Mouse (Mus musculus) hindbrain, embryonic 16.5 days (tissue): ENCODE measurements around the gene Gmnc. TPM values are rescaled to one million over a fixed set of nuclear protein-coding genes. Genes with fewer than 3 reads are reported as not detected.

Experiments
- ATAC-seq: fragments of 200-750 bp; cut with Nextera tagmentation; 2 replicates; pipeline ENCODE4 v1.8.0; 2017; ENCODE audit warnings: moderate TSS enrichment, moderate library complexity
- H3K27ac ChIP-seq: fragments of 300-500 bp; sonication (generic); 2 replicates; pipeline ENCODE4 v1.5.1; 2014; ENCODE audit warnings: low read depth, mild to moderate bottlenecking, control low read depth, low read length, moderate library complexity
- H3K27me3 ChIP-seq: fragments of 300-500 bp; sonication (generic); replicated peaks from 2 replicates; pipeline ENCODE4 v1.6.1; 2014; ENCODE audit warnings: low read length; ENCODE audit not compliant: control insufficient read depth, insufficient read depth
- H3K36me3 ChIP-seq: fragments of 300-500 bp; sonication (generic); 2 replicates; pipeline ENCODE4 v1.6.1; 2014; ENCODE audit warnings: mild to moderate bottlenecking, low read length, moderate library complexity, mixed read lengths; ENCODE audit not compliant: control insufficient read depth, insufficient read depth
- H3K4me1 ChIP-seq: fragments of 300-500 bp; sonication (generic); 2 replicates; pipeline ENCODE4 v1.6.1; 2014; ENCODE audit warnings: low read depth, low read length; ENCODE audit not compliant: control insufficient read depth, insufficient read depth
- H3K4me2 ChIP-seq: fragments of 300-500 bp; sonication (generic); 2 replicates; pipeline ENCODE4 v1.6.1; 2014; ENCODE audit warnings: mild to moderate bottlenecking, low read length, control low read depth, moderate library complexity
- H3K4me3 ChIP-seq: fragments of 300-500 bp; sonication (generic); 2 replicates; pipeline ENCODE4 v1.5.1; 2014; ENCODE audit warnings: mild to moderate bottlenecking, low read length, control low read depth, moderate library complexity
- H3K9ac ChIP-seq: fragments of 300-500 bp; sonication (generic); 2 replicates; pipeline ENCODE4 v1.6.1; 2014; ENCODE audit warnings: low read depth, mild to moderate bottlenecking, control low read depth, low read length, moderate library complexity
- H3K9me3 ChIP-seq: fragments of 300-500 bp; sonication (generic); 2 replicates; pipeline ENCODE4 v1.6.1; 2014; ENCODE audit warnings: mild to moderate bottlenecking, low read length, moderate library complexity; ENCODE audit not compliant: control insufficient read depth
- WGBS: fragments of 180-500 bp; shearing (Covaris S2); extraction: QIAGEN DNeasy Blood & Tissue Kit; methylation state at CpG from one replicate; pipeline ENCODE4 v1.1.7; 2014; 5-methylcytosine and 5-hydroxymethylcytosine counted together
- polyA plus RNA-seq: library from polyadenylated mRNA; unstranded; fragments of >200 nt; fragmentation: Nextera tagmentation; extraction: Ambion mirVana; gene quantifications from 2 replicates; pipeline ENCODE4 v1.2.1, GENCODE M21; 2015

Gmnc gene
- 0.75 and 1.1 TPM in 2 replicates for polyA plus RNA-seq

DNA sequence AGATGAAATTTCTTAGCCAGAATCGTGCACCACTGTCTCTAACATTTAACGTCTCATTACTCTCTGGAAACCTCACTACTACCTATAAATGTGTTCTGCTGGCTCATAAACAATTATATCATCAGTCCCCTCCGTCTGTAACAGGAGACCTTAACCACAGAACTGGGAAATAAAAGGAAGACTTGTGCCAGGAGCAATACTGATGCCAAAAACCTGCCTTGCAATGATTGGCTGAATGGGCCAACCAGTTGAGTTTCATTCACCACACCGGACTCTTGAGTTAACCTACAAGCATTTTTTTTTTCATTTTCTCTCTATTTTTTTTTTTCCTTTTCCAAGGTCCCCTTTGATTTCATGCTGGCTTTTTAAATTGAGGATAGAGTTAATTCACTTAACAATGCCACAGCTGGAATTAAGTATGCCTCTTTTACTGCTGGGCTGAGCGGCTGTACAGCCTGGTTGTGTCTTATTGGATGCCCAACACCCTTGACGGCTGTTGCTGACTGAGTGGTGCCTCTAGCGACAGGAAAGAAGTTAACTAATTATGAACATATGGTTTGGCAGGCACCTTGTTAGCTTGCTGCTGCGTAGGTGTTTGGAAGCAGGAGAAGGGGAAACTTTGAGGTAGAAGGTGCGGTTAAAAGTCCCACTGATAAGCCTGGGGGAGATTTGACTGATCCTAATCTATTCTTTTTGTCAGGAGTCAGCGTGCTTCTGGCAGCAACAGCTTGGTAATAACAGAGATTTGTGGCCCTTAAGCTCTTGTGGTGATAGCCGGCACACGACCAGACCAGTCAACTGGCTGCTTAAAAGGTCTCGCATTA, at the start of gene Gmnc:
Gene Gmnc (minus strand): TSS at position 176 of the 824 bp plus-strand sequence.
- H3K4me3 ChIP-seq = no peak within 1 kb of the TSS
- peak; percentile 63 for ATAC-seq
- no peak within 1 kb of the TSS for H3K27ac ChIP-seq
- H3K36me3 ChIP-seq = no peaks in the 10 kb centered on the region
- H3K4me2 ChIP-seq = no peak within 1 kb of the TSS
- no peaks in the 10 kb centered on the region for H3K27me3 ChIP-seq
- no peak within 1 kb of the TSS for H3K9ac ChIP-seq
- H3K4me1 ChIP-seq = no peaks in the 10 kb centered on the region
- H3K9me3 ChIP-seq = no peaks in the 10 kb centered on the region
- WGBS = 46% methylated on average over 13 of the region's 13 CpGs

DNA sequence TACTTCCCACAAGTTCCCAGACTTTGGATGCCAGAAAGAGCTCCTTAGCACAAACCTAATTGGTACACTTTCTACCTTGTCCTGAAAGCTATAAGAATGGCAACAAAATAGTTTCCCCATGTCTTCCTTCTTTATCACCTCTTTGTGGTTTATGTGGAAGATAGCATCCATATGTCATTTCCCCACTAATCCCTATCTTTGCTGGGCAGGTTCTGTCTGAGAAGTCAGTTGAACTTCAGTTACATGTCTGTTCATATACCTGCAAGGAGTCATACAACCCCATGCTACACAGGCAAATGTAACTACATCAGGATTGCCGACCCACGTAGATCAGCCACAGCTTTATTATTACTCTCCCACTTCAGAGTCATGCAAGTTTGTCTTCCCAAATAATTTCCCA, 35.8 kb upstream of the Gmnc start:
- no peak for ATAC-seq
- Histone ChIP-seq H3K36me3 (no peaks in the 10 kb centered on the region), H3K27ac (no peak overlapping the region), H3K4me3 (no peak overlapping the region), H3K9me3 (no peaks in the 10 kb centered on the region), H3K4me2 (no peak overlapping the region), H3K27me3 (no peaks in the 10 kb centered on the region), H3K4me1 (no peaks in the 10 kb centered on the region), H3K9ac (no peak overlapping the region)
- WGBS = 98% methylated on average over 2 of the region's 2 CpGs

DNA sequence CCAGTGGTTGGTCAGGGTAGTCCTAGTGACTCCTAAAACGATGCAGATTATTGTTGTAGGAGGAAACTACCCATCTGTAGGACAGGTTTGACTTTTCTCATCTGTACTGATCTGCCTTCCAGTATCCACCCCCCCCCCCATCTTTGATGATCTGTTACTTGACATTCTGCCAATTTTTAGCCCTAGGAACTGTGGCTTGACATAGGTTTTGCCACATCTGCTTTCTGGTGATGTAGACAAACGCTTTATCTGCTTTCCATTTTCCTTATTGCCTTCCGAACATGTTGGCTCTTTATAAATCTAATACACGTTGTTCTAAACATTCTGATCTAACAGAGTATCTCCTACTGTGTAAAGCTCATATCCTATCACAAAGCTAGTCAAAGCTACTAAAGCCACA, 34.8 kb upstream of the Gmnc start:
- Histone ChIP-seq H3K27ac (no peak overlapping the region), H3K9ac (no peak overlapping the region), H3K36me3 (no peaks in the 10 kb centered on the region), H3K27me3 (no peaks in the 10 kb centered on the region), H3K9me3 (no peaks in the 10 kb centered on the region), H3K4me3 (no peak overlapping the region), H3K4me1 (no peaks in the 10 kb centered on the region), H3K4me2 (no peak overlapping the region)
- WGBS = 93% methylated on average over 4 of the region's 4 CpGs
- ATAC-seq = no peak

DNA sequence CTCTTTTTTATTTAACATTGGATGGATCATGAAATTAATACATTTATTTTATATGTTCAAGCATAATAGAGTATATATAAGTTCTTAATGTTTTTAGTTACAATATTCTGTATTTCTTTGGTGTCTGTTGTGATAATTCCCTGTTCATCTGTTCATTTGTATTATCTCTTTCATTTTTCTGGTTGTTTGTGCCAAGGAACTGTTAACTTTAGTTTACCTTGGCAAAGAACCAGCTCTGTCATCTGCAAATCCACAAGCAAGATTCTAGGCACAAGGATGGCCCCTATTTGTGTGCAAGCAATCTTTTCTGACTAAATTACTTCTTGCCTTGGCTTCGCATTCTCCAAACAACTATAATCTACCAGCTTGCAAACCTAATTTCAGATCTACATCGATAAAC, 31.3 kb upstream of the Gmnc start:
- H3K9me3 ChIP-seq = no peaks in the 10 kb centered on the region
- ATAC-seq = no peak
- 91% methylated on average over 2 of the region's 2 CpGs for WGBS

DNA sequence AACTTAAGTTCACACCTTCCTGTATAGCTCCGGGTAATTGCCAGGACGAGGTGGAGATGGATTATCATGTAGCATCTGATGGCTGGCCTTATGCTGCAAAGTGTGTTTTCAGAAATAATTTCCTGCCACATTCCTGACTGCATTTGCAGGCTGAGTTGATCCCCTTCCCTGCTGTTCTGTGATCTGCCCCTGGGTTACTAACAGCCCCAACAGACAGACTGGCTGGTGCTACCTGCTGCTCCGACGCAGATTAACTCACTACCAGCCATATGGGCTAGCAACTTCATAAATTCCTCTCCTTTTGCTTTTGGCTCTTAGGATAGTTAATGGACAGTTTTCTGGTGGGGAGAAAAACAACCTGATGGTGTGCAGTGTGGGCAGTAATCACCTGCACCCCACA, 25.9 kb upstream of the Gmnc start:
- peak; percentile 87 for ATAC-seq
- H3K27me3 ChIP-seq = no peaks in the 10 kb centered on the region
- no peak overlapping the region for H3K9ac ChIP-seq
- H3K27ac ChIP-seq = no peak overlapping the region
- H3K4me2 ChIP-seq = no peak overlapping the region
- H3K36me3 ChIP-seq = no peaks in the 10 kb centered on the region
- H3K9me3 ChIP-seq = no peaks in the 10 kb centered on the region
- no peaks in the 10 kb centered on the region for H3K4me1 ChIP-seq
- WGBS = 46% methylated on average over 4 of the region's 4 CpGs
- no peak overlapping the region for H3K4me3 ChIP-seq

More for the DNA sequence above, 31.3 kb upstream of the Gmnc start:
- Histone ChIP-seq H3K4me1 (no peaks in the 10 kb centered on the region), H3K4me3 (no peak overlapping the region), H3K36me3 (no peaks in the 10 kb centered on the region), H3K4me2 (no peak overlapping the region), H3K27me3 (no peaks in the 10 kb centered on the region), H3K9ac (no peak overlapping the region), H3K27ac (no peak overlapping the region)

DNA sequence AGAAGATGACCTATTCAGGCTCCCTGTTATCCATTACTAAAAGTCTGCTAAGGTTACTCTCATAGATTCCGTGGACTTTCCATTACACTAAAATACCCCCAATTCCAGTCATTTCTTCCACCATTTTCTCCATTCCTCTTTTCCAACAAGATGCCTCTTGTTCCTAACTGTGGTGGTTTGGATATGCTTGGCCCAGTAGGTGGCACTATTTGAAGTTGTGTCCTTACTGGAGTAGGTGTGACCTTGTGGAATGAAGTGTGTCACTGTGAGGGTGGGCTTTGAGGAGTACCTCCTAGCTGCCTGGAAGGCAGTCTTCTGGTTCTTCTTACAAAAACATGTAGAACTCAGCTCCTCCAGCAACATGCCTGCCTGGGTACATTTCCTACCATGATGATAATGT, 11.3 kb upstream of the Gmnc start:
- Histone ChIP-seq H3K27me3 (no peaks in the 10 kb centered on the region), H3K4me1 (peaks cover 4% of the 10 kb centered on the region), H3K4me2 (no peak overlapping the region), H3K9me3 (no peaks in the 10 kb centered on the region), H3K4me3 (no peak overlapping the region), H3K9ac (no peak overlapping the region), H3K36me3 (no peaks in the 10 kb centered on the region), H3K27ac (no peak overlapping the region)
- WGBS = 81% methylated on average over 1 of the region's 1 CpGs
- no peak for ATAC-seq

DNA sequence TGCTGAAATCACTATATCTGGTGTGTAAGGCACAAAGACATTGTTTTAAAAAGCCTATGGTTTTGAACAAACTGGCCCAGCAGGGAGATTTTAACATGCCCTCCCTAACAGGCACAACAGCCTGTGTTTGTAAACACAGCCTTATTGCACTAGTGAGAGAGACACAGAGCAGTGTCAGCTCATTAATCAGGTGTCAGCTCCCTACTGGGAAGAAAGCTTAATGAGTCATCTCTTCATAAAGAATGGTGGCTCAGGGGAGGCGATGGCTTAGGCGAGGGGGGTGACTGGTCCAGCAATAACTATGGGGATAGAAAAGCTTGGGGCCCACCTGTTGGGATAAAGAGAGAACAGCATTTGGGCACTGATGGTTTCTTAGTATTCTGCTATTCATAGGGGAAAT, 8.1 kb upstream of the Gmnc start:
- peak; percentile 94 for ATAC-seq
- no peak overlapping the region for H3K27ac ChIP-seq

DNA sequence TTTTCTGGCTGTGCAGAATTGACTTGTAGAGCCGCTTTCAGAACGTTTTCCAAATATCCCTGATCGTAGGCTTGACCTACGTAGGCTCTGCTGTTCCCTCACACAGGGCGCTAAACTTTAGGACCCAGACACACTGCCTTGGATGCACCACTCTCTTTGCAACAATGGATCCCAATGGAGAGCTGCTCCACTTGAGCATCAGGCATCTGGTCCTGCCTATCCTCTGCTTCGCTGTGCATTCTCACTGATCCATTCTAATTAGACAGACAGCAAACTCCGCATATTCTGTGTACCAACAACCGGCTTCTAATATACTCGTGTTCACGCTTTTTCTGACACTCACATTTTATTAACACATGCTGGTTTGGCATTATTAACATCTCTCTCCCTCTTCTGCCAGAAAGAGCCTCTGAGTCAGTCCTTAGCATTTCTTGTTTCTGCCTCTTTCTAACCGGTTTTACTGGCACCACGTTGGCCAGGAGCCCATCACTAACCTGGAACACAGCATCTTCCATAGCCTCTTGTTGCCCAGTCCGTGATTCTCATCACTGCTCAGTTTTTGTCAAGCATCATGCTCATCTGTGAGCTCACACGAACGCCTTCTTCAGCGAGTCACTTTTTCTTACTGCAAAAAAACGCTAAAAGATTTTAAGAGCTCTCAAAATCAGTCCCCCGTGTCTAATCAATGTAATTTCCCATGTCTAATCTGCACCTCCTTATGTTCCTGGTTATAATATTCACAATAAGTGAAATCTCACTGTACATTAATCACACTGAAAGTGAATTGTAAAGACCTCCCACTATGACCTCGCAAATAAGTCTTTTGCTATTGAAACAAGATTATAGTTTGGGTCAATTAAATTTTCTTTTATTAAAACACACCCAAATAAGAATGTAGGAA, 1.8 kb downstream of the Gmnc start:
- 0 out of 2 replicates have a peak overlapping the region, but pooled peaks have one; percentile 6 for H3K4me3 ChIP-seq
- no peaks in the 10 kb centered on the region for H3K36me3 ChIP-seq
- H3K4me1 ChIP-seq = no peaks in the 10 kb centered on the region
- H3K9me3 ChIP-seq = no peaks in the 10 kb centered on the region
- no peaks in the 10 kb centered on the region for H3K27me3 ChIP-seq
- peak; percentile 85 for ATAC-seq
- H3K27ac ChIP-seq = no peak overlapping the region
- 55% methylated on average over 19 of the region's 19 CpGs for WGBS
- no peak overlapping the region for H3K9ac ChIP-seq
- H3K4me2 ChIP-seq = peak overlapping the region; percentile 43

More for the DNA sequence above, 8.1 kb upstream of the Gmnc start:
- Histone ChIP-seq H3K4me1 (peaks cover 4% of the 10 kb centered on the region), H3K4me2 (no peak overlapping the region), H3K9ac (no peak overlapping the region), H3K4me3 (no peak overlapping the region), H3K36me3 (no peaks in the 10 kb centered on the region), H3K27me3 (no peaks in the 10 kb centered on the region), H3K9me3 (no peaks in the 10 kb centered on the region)
- WGBS = 5% methylated on average over 2 of the region's 2 CpGs

DNA sequence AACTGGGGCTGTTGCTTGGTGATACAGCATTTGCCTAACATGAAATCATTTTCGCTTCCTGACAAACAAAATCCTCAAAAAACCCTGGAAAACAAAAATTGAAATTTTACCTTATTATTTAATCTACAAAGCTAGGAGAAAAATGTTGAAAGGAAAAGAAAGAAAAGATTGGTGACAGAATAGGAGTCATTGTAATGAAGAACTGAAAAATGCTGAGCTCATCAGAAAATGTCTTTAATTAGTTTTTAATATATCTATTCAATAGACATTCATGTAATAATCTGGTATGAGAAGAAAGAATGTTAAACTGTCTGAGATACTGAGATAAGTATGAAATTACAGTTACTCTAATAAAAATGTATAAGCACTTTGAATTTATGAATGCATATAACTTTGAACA, 3.3 kb downstream of the Gmnc start:
- no peaks in the 10 kb centered on the region for H3K27me3 ChIP-seq
- WGBS = 91% methylated on average over 1 of the region's 1 CpGs

More for the DNA sequence above, 3.3 kb downstream of the Gmnc start:
- no peak overlapping the region for H3K9ac ChIP-seq
- H3K4me3 ChIP-seq = no peak overlapping the region
- no peak overlapping the region for H3K4me2 ChIP-seq
- H3K9me3 ChIP-seq = no peaks in the 10 kb centered on the region
- H3K27ac ChIP-seq = no peak overlapping the region
- no peaks in the 10 kb centered on the region for H3K36me3 ChIP-seq
- H3K4me1 ChIP-seq = no peaks in the 10 kb centered on the region
- ATAC-seq = no peak
